Mouse (Mus musculus) cerebral cortex, adult 2 months (tissue): ENCODE measurements around the gene Fyn.

ENCODE experiments used
- WGBS: fragments of 180-500 bp; shearing (Covaris S2); methylation state at CpG from one replicate; pipeline ENCODE4 v1.1.7; 2018; 5-methylcytosine and 5-hydroxymethylcytosine counted together

Gene Fyn

GRCm38 (mm10) chr10:39512631-39513314, 144.1 kb downstream of the Fyn start:
- 60% methylated on average over 14 of the region's 14 CpGs for WGBS

DNA sequence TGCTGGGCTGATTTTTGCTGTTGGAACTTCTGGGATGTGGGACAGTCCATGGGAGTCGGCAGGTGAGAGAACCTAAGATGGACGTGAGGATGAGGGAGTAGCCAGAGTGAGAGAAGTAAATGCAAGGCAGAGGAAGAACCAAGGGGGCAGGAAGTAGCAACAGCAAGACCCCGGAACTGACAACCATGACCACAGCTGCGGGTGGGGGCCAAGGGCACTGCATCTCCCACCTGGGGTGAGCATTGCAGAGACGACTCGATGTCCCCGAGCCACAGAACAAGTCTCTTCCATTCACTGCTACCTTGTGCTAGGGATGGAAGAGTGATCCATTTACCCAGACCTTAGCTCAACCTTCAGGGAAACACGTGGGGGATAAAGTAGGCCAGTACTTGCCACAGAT, 146.3 kb downstream of the Fyn start:
- 92% methylated on average over 8 of the region's 8 CpGs for WGBS

DNA sequence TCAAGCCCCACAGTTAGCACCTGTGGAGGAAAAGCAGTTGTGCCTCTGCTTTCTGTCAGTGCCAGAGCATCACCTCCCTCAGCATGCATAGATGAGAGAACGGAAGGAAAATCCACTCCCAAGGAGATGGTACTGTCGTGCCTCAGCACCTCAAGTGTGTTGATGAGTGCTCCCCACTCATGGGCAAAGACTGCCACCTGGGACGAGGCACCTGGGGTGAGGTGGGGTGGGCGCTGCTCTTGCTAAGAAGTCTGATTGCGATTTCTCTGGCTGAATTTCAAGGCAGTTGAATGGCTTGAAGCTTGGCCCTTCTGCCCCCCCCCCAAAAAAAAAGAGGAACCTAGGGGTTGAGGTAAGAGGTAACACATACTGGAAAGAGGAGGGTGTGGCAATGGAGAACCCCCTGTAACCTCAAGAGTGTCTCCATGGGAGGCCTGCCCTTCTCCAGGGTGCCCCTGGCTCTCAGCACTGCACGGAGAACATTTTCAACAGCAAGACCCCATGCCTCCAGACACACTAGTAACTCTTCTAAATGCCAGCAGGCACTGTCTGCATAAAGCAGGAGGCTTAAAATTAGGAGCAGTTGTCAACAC, 148.0 kb downstream of the Fyn start:
- WGBS: 83% methylated on average over 6 of the region's 6 CpGs

DNA sequence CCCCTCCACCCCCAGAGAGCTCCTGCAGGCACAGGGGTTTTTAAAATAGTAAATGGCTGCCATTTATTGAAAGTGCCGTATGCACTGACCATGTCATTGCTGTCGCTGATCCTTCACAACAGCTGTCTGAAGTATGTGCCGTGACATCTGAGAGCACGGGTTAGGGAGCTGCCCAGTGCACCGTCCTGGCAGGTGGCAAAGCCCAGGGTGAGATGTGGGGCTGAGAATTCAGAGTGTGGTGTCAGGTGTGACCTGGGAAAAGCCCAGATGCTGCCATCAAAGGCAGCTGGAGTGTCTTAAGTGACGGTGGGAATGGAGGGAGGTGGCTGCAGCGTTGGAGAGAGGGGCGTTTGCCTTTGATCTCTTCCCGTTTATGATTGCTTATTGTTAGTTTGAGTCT, 148.7 kb downstream of the Fyn start:
- 73% methylated on average over 9 of the region's 9 CpGs for WGBS

- 66% methylated on average over 8 of the region's 8 CpGs for WGBS
Measured at GRCm38 (mm10) chr10:39518232-39518631, 149.6 kb downstream of the Fyn start.

DNA sequence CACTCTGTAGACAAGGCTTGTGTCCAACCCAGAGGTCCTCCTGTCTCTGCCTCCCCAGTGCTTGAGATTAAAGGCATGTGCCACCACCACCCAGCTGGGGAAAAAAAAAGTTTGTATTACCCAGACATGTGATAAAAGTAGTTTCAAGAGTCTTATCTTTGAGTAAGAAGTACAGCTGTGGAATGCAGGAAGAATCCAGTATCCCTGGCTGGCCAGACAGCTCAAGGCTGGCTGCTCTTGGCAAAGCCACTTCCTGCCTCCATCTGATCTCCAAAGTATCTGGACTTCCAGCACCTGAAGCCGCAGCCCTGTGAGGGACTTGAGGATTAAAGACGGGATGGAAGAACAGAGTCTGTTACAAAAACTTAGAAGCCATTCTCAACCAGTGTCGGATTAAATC, 150.2 kb downstream of the Fyn start:
- 83% methylated on average over 3 of the region's 3 CpGs for WGBS

DNA sequence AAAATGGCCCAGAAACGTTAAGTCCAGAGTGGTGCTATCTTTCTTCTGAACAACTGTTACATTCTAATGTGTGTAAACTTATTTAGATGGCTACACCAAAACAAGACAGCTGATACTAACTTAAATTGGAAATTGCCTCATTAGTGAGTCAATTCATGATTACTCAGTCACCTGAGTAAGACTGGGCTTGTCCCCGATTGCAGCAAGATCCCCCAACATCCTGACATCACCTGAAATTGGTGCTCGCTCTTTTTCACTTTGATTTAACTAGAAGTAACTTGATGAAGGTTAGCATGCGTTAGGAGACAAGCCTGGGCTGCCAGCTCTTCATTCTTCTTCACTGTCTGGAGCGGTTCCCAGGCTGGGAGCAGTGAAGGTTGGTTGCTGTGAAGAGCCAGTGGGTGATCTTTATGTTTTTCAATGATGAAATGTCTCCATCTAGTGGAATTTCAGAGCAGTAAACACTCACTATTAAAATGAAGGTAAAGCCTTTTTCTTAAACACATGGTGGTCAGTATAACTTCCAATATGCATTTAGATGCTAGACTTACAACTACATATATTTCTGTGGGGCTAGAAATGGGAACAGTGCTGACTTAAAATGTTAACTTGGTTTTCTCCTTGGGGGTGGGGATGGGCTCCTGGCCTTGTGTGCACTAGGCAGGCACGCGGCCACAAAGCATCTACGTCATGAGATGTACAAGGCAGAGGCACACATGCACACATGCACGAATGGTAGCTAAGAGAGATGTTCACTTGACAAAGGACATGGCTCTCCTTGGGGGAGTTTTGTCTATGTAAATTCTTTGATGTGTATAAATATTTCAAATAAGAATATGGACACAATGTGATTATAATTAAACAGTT, 151.7 kb downstream of the Fyn start:
- WGBS: 41% methylated on average over 9 of the region's 9 CpGs

- WGBS: 59% methylated on average over 1 of the region's 1 CpGs
Measured at GRCm38 (mm10) chr10:39521327-39521726, 152.7 kb downstream of the Fyn start.

GRCm38 (mm10) chr10:39521861-39522391, 153.3 kb downstream of the Fyn start:
- 62% methylated on average over 5 of the region's 5 CpGs for WGBS

- WGBS: 77% methylated on average over 11 of the region's 11 CpGs
Measured at GRCm38 (mm10) chr10:39522857-39523614, 154.4 kb downstream of the Fyn start.

GRCm38 (mm10) chr10:39524355-39524754, 155.7 kb downstream of the Fyn start:
- 78% methylated on average over 8 of the region's 8 CpGs for WGBS

DNA sequence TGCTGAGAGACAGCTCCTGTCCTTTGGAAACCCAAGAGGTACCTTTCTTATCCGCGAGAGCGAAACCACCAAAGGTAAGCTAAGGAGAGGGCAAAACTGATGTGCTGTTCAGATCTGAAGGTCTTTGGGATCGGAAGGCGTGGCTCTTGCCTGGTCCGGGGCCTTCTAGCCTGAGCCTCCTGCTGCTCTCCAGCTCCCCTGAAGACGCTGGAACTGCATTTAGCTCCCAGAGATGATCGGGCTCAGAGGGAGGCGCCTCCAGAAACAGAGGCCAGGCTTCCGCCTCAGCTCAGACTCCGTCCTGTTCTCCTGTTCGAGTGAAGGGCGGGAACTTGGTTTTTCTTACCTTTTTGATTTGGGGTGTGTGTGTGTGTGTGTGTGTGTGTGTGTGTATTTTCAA, 156.8 kb downstream of the Fyn start:
- WGBS: 92% methylated on average over 13 of the region's 13 CpGs

DNA sequence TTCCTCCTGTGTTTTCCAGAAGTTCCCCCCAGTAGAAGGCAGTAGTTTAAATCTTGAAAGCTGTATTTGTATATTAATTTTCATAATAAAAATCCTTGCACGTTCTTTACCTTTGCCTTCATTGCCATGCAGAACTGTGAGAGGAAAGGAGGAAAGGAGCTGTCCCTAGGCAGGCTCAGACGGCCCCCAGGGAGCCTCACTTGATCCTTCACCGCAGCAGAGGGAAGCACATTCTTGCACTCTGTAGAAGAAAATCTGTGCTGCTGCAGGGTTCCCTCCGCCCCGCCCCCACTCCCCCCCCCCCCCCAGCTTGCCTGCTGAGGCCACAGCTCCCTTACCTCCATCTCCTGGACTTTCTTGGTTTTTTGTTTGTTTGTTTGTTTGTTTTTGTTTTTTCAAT, 158.5 kb downstream of the Fyn start:
- WGBS: 49% methylated on average over 5 of the region's 5 CpGs

DNA sequence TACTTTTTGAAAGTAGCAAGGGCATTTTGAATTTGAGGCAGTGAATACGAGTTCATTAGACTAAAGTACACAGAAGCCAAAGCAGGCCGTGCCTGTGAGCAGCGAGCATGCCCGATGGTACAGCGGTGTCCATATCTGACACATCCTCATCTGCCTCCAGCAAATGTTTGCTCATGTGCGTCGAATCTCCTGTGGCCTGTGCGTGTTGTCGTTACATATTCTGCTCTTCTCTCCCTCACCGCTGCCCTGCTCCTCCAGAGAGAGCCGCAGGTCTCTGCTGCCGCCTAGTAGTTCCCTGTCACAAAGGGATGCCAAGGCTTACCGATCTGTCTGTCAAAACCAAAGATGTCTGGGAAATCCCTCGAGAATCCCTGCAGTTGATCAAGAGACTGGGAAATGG, 160.5 kb downstream of the Fyn start:
- 81% methylated on average over 14 of the region's 14 CpGs for WGBS

- 79% methylated on average over 20 of the region's 20 CpGs for WGBS
Measured at GRCm38 (mm10) chr10:39532008-39532740, 163.5 kb downstream of the Fyn start.

- WGBS: 76% methylated on average over 7 of the region's 7 CpGs
Measured at GRCm38 (mm10) chr10:39532823-39533222, 164.2 kb downstream of the Fyn start.

GRCm38 (mm10) chr10:39534324-39535026, 165.8 kb downstream of the Fyn start:
- 45% methylated on average over 9 of the region's 9 CpGs for WGBS

DNA sequence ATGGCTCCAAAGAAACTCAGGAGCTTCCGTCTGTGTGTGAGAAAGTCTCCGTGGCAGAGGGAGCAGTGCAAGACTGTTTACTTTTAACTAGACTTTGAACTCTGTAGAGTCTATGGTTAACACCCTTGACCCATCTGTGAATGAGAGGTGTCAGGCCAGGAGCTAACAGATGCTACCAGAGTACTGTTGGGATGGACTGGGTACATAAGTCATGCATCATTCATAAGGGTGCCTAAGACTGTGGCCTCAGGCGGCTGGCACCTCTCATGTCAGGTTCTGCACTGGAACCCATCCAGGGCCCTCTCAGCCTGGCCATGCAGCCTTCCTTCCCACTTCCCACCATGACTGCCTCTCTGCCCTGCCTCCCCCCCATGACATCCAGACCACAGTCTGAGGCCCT, 166.7 kb downstream of the Fyn start:
- 71% methylated on average over 3 of the region's 3 CpGs for WGBS

GRCm38 (mm10) chr10:39536258-39536657, 167.6 kb downstream of the Fyn start:
- WGBS: 56% methylated on average over 11 of the region's 11 CpGs

- 68% methylated on average over 9 of the region's 9 CpGs for WGBS
Measured at GRCm38 (mm10) chr10:39540012-39540647, 171.5 kb downstream of the Fyn start.
